Mouse (Mus musculus): Measurements from ENCODE around the gene Epha4.

- TF ChIP-seq CTCF (IDR thresholded peaks at IDR 0.05) (no peak), EP300 (IDR thresholded peaks at IDR 0.05) (no peak)
These were observed 196.2 kb downstream of the Epha4 start for GRCm38 (mm10) chr1:77318597-77319127.
